Mouse (Mus musculus): ENCODE data around the gene Fads2.

- TF ChIP-seq HCFC1 (IDR thresholded peaks at IDR 0.05; ENCODE audit: borderline replicate concordance, insufficient read depth, low read length) (no peak), MAFK (IDR thresholded peaks at IDR 0.05; ENCODE audit: insufficient read depth, low read depth, low read length) (no peak), CHD2 (IDR thresholded peaks at IDR 0.05; ENCODE audit: low read depth, low read length) (no peak), ZC3H11A (IDR thresholded peaks at IDR 0.05; ENCODE audit: borderline replicate concordance, low read depth, low read length) (no peak), ZNF384 (IDR thresholded peaks at IDR 0.05; ENCODE audit: low read depth, low read length) (no peak)
Measured at GRCm38 (mm10) chr19:10056686-10057085, 44.9 kb downstream of the Fads2 start.
